Mouse (Mus musculus) midbrain, embryonic 13.5 days (tissue): ENCODE results near the gene Prkch. TPM values are rescaled to one million over a fixed set of nuclear protein-coding genes. Genes with fewer than 3 reads are reported as not detected.

ENCODE experiments used
- ATAC-seq: fragments of 200-750 bp; cut with Nextera tagmentation; 2 replicates; pipeline ENCODE4 v1.8.0; 2017; ENCODE audit warnings: mild to moderate bottlenecking, moderate TSS enrichment, moderate library complexity
- H3K27ac ChIP-seq: fragments of 300-500 bp; sonication (generic); 2 replicates; pipeline ENCODE4 v1.5.1; 2015; ENCODE audit warnings: inconsistent platforms, mild to moderate bottlenecking, moderate library complexity
- H3K27me3 ChIP-seq: fragments of 300-500 bp; sonication (generic); 2 replicates; pipeline ENCODE4 v1.6.1; 2015; ENCODE audit warnings: mild to moderate bottlenecking, inconsistent platforms
- H3K36me3 ChIP-seq: fragments of 300-500 bp; sonication (generic); 2 replicates; pipeline ENCODE4 v1.6.1; 2015; ENCODE audit warnings: mild to moderate bottlenecking, inconsistent platforms
- H3K4me1 ChIP-seq: fragments of 300-500 bp; sonication (generic); replicated peaks from 2 replicates; pipeline ENCODE4 v1.6.1; 2015; ENCODE audit warnings: inconsistent platforms
- H3K4me2 ChIP-seq: fragments of 300-500 bp; sonication (generic); replicated peaks from 2 replicates; pipeline ENCODE4 v1.6.1; 2015; ENCODE audit warnings: moderate library complexity, mild to moderate bottlenecking, inconsistent platforms
- H3K4me3 ChIP-seq: fragments of 300-500 bp; sonication (generic); replicated peaks from 2 replicates; pipeline ENCODE4 v1.5.1; 2015; ENCODE audit warnings: mild to moderate bottlenecking, inconsistent platforms
- H3K9ac ChIP-seq: fragments of 300-500 bp; sonication (generic); replicated peaks from 2 replicates; pipeline ENCODE4 v1.6.1; 2015; ENCODE audit warnings: mild to moderate bottlenecking, inconsistent platforms
- H3K9me3 ChIP-seq: fragments of 300-500 bp; sonication (generic); 2 replicates; pipeline ENCODE4 v1.6.1; 2016; ENCODE audit warnings: mild to moderate bottlenecking, inconsistent platforms
- WGBS: fragments of 180-500 bp; shearing (Covaris S2); methylation state at CpG from one replicate; pipeline ENCODE4 v1.1.7; 2015; 5-methylcytosine and 5-hydroxymethylcytosine counted together
- polyA plus RNA-seq: library from polyadenylated mRNA; unstranded; fragments of >200 nt; fragmentation: Nextera tagmentation; extraction: Ambion mirVana; gene quantifications from 2 replicates; pipeline ENCODE4 v1.2.1, GENCODE M21; 2015

Gene Prkch
- polyA plus RNA-seq, 1 experiment from 2014 or later, result 5.5 TPM

- WGBS, result 68% methylated on average over 4 of the region's 4 CpGs
Measured at GRCm38 (mm10) chr12:73815463-73815862, 230.9 kb downstream of the Prkch start.

GRCm38 (mm10) chr12:73815892-73816291 is 231.3 kb downstream of the Prkch start:
- Histone ChIP-seq H3K9me3 (no peaks in the 10 kb centered on the region), H3K9ac (no peak overlapping the region), H3K27ac (no peak overlapping the region), H3K36me3 (no peaks in the 10 kb centered on the region), H3K27me3 (no peaks in the 10 kb centered on the region), H3K4me1 (peaks cover 7% of the 10 kb centered on the region), H3K4me2 (no peak overlapping the region), H3K4me3 (no peak overlapping the region)
- 68% methylated on average over 2 of the region's 2 CpGs for WGBS
- no peak for ATAC-seq

More at GRCm38 (mm10) chr12:73815463-73815862, 230.9 kb downstream of the Prkch start:
- H3K27ac ChIP-seq, result no peak overlapping the region
- no peak for ATAC-seq
- H3K36me3 ChIP-seq, result no peaks in the 10 kb centered on the region
- H3K9ac ChIP-seq, result no peak overlapping the region
- no peaks in the 10 kb centered on the region for H3K9me3 ChIP-seq
- peaks cover 11% of the 10 kb centered on the region for H3K4me1 ChIP-seq
- H3K27me3 ChIP-seq, result no peaks in the 10 kb centered on the region
- H3K4me3 ChIP-seq, result no peak overlapping the region
- H3K4me2 ChIP-seq, result no peak overlapping the region

- 75% methylated on average over 1 of the region's 1 CpGs for WGBS
- Histone ChIP-seq H3K4me2 (no peak overlapping the region), H3K4me1 (0 out of 2 replicates have a peak, but pooled peaks cover 4% of the 10 kb centered on the region), H3K9me3 (no peaks in the 10 kb centered on the region), H3K27me3 (no peaks in the 10 kb centered on the region), H3K9ac (no peak overlapping the region), H3K36me3 (no peaks in the 10 kb centered on the region), H3K27ac (no peak overlapping the region), H3K4me3 (no peak overlapping the region)
- ATAC-seq, result no peak
Measured at GRCm38 (mm10) chr12:73816866-73817265, 232.3 kb downstream of the Prkch start.

GRCm38 (mm10) chr12:73818801-73819200 is 234.2 kb downstream of the Prkch start:
- no peaks in the 10 kb centered on the region for H3K27me3 ChIP-seq
- WGBS, result 54% methylated on average over 1 of the region's 1 CpGs
- no peak overlapping the region for H3K4me3 ChIP-seq
- H3K4me2 ChIP-seq, result no peak overlapping the region
- no peak overlapping the region for H3K27ac ChIP-seq
- H3K4me1 ChIP-seq, result no peaks in the 10 kb centered on the region
- H3K9ac ChIP-seq, result no peak overlapping the region
- no peaks in the 10 kb centered on the region for H3K9me3 ChIP-seq
- ATAC-seq, result no peak
- no peaks in the 10 kb centered on the region for H3K36me3 ChIP-seq

- Histone ChIP-seq H3K4me2 (no peak overlapping the region), H3K36me3 (no peaks in the 10 kb centered on the region), H3K27me3 (no peaks in the 10 kb centered on the region), H3K9ac (no peak overlapping the region), H3K4me3 (no peak overlapping the region), H3K27ac (no peak overlapping the region), H3K9me3 (no peaks in the 10 kb centered on the region), H3K4me1 (no peaks in the 10 kb centered on the region)
- no peak for ATAC-seq
- WGBS, result 89% methylated on average over 4 of the region's 4 CpGs
Measured at GRCm38 (mm10) chr12:73821176-73821575, 236.6 kb downstream of the Prkch start.

GRCm38 (mm10) chr12:73822331-73822730 is 237.7 kb downstream of the Prkch start:
- Histone ChIP-seq H3K9me3 (no peaks in the 10 kb centered on the region), H3K4me2 (no peak overlapping the region), H3K9ac (no peak overlapping the region), H3K36me3 (no peaks in the 10 kb centered on the region), H3K4me1 (no peaks in the 10 kb centered on the region), H3K27ac (no peak overlapping the region), H3K4me3 (no peak overlapping the region), H3K27me3 (no peaks in the 10 kb centered on the region)
- ATAC-seq, result no peak
- WGBS, result 92% methylated on average over 12 of the region's 12 CpGs

- Histone ChIP-seq H3K4me1 (0 out of 2 replicates have a peak, but pooled peaks cover under 1% of the 10 kb centered on the region), H3K27me3 (no peaks in the 10 kb centered on the region), H3K4me2 (no peak overlapping the region), H3K9me3 (no peaks in the 10 kb centered on the region), H3K4me3 (no peak overlapping the region), H3K9ac (no peak overlapping the region), H3K27ac (no peak overlapping the region), H3K36me3 (no peaks in the 10 kb centered on the region)
- WGBS, result 91% methylated on average over 1 of the region's 1 CpGs
- no peak for ATAC-seq
Measured at GRCm38 (mm10) chr12:73824828-73825227, 240.2 kb downstream of the Prkch start.

Other genes starting within 250 kb of the Prkch start
- gene Tmem30b, start 38.4 kb upstream of the Prkch start, polyA plus RNA-seq, result 0.05 and 0.26 TPM in 2 replicates